Mouse (Mus musculus): ENCODE results near the gene C130032M10Rik. TPM values are rescaled to one million over a fixed set of nuclear protein-coding genes. Genes with fewer than 3 reads are reported as not detected.

C130032M10Rik gene
- total and polyA plus RNA-seq, 3 experiments, result not detected

GRCm38 (mm10) chr9:114556276-114556855 lies 40.9 kb downstream of the C130032M10Rik start:
- no peaks in the 10 kb centered on the region for H3K79me2 ChIP-seq (replicated peaks; ENCODE audit: control insufficient read depth, insufficient read depth, low read length)
- WGBS, result 62% methylated on average over 10 of the region's 10 CpGs
- no peak overlapping the region for H3K9ac ChIP-seq (ENCODE audit: low read depth, low read length)
- DNase-seq, result no peak
- no peaks in the 10 kb centered on the region for H3K36me3 ChIP-seq (ENCODE audit: control insufficient read depth, insufficient read depth, low read length)
- intact Hi-C loops (cut with DNase I), result no loop called here
- no peak overlapping the region for H3K27ac ChIP-seq
- H3K27me3 ChIP-seq (ENCODE audit: control insufficient read depth, insufficient read depth, low read length), result peaks cover 9% of the 10 kb centered on the region
- TF ChIP-seq POLR2A (IDR thresholded peaks at IDR 0.05; ENCODE audit: insufficient read depth, low read depth, low read length), result no peak
- no peak for TF ChIP-seq EP300 (IDR thresholded peaks at IDR 0.05; ENCODE audit: insufficient read depth, low read depth, low read length)
- no peak for TF ChIP-seq CTCF (IDR thresholded peaks at IDR 0.05)
- H3K4me1 ChIP-seq (ENCODE audit: control insufficient read depth, insufficient read depth, low read length), result no peaks in the 10 kb centered on the region
- H3K4me3 ChIP-seq, result no peak overlapping the region

- Histone ChIP-seq H3K27me3 (ENCODE audit: control insufficient read depth, insufficient read depth, low read length) (peaks cover 11% of the 10 kb centered on the region), H3K79me2 (replicated peaks; ENCODE audit: control insufficient read depth, insufficient read depth, low read length) (no peaks in the 10 kb centered on the region), H3K4me3 (no peak overlapping the region), H3K9ac (ENCODE audit: low read depth, low read length) (no peak overlapping the region), H3K27ac (no peak overlapping the region), H3K36me3 (ENCODE audit: control insufficient read depth, insufficient read depth, low read length) (no peaks in the 10 kb centered on the region), H3K4me1 (ENCODE audit: control insufficient read depth, insufficient read depth, low read length) (no peaks in the 10 kb centered on the region)
- intact Hi-C loops (cut with DNase I), result no loop called here
- no peak for DNase-seq
- WGBS, result 42% methylated on average over 7 of the region's 7 CpGs
- TF ChIP-seq POLR2A (IDR thresholded peaks at IDR 0.05; ENCODE audit: insufficient read depth, low read depth, low read length), result no peak
- TF ChIP-seq CTCF (IDR thresholded peaks at IDR 0.05), result no peak
- TF ChIP-seq EP300 (IDR thresholded peaks at IDR 0.05; ENCODE audit: insufficient read depth, low read depth, low read length), result no peak
Measured at GRCm38 (mm10) chr9:114557086-114557485, 41.6 kb downstream of the C130032M10Rik start.

- TF ChIP-seq EP300 (IDR thresholded peaks at IDR 0.05; ENCODE audit: insufficient read depth, low read depth, low read length), result no peak
- no peak for TF ChIP-seq POLR2A (IDR thresholded peaks at IDR 0.05; ENCODE audit: insufficient read depth, low read depth, low read length)
- no peak for TF ChIP-seq CTCF (IDR thresholded peaks at IDR 0.05)
- Histone ChIP-seq H3K4me3 (no peak overlapping the region), H3K36me3 (ENCODE audit: control insufficient read depth, insufficient read depth, low read length) (no peaks in the 10 kb centered on the region), H3K27me3 (ENCODE audit: control insufficient read depth, insufficient read depth, low read length) (peaks cover 28% of the 10 kb centered on the region), H3K79me2 (replicated peaks; ENCODE audit: control insufficient read depth, insufficient read depth, low read length) (no peaks in the 10 kb centered on the region), H3K27ac (no peak overlapping the region), H3K9ac (ENCODE audit: low read depth, low read length) (no peak overlapping the region), H3K4me1 (ENCODE audit: control insufficient read depth, insufficient read depth, low read length) (no peaks in the 10 kb centered on the region)
- intact Hi-C loops (cut with DNase I), result no loop called here
- DNase-seq, result no peak
- 40% methylated on average over 7 of the region's 7 CpGs for WGBS
Measured at GRCm38 (mm10) chr9:114560141-114560540, 44.6 kb downstream of the C130032M10Rik start.

GRCm38 (mm10) chr9:114560771-114561670 lies 45.5 kb downstream of the C130032M10Rik start:
- no peak overlapping the region for H3K27ac ChIP-seq
- no peak overlapping the region for H3K9ac ChIP-seq (ENCODE audit: low read depth, low read length)
- no peaks in the 10 kb centered on the region for H3K36me3 ChIP-seq (ENCODE audit: control insufficient read depth, insufficient read depth, low read length)
- 9% methylated on average over 36 of the region's 36 CpGs for WGBS
- DNase-seq, result no peak
- intact Hi-C loops (cut with DNase I), result no loop called here
- H3K79me2 ChIP-seq (replicated peaks; ENCODE audit: control insufficient read depth, insufficient read depth, low read length), result no peaks in the 10 kb centered on the region
- no peaks in the 10 kb centered on the region for H3K4me1 ChIP-seq (ENCODE audit: control insufficient read depth, insufficient read depth, low read length)
- H3K27me3 ChIP-seq (ENCODE audit: control insufficient read depth, insufficient read depth, low read length), result peaks cover 28% of the 10 kb centered on the region
- no peak for TF ChIP-seq EP300 (IDR thresholded peaks at IDR 0.05; ENCODE audit: insufficient read depth, low read depth, low read length)
- TF ChIP-seq CTCF (IDR thresholded peaks at IDR 0.05), result no peak
- TF ChIP-seq POLR2A (IDR thresholded peaks at IDR 0.05; ENCODE audit: insufficient read depth, low read depth, low read length), result no peak
- no peak overlapping the region for H3K4me3 ChIP-seq

GRCm38 (mm10) chr9:114561671-114561971 lies 46.1 kb downstream of the C130032M10Rik start:
- Histone ChIP-seq H3K79me2 (replicated peaks; ENCODE audit: control insufficient read depth, insufficient read depth, low read length) (no peaks in the 10 kb centered on the region), H3K36me3 (ENCODE audit: control insufficient read depth, insufficient read depth, low read length) (no peaks in the 10 kb centered on the region), H3K27ac (no peak overlapping the region), H3K4me1 (ENCODE audit: control insufficient read depth, insufficient read depth, low read length) (no peaks in the 10 kb centered on the region), H3K9ac (ENCODE audit: low read depth, low read length) (no peak overlapping the region), H3K27me3 (ENCODE audit: control insufficient read depth, insufficient read depth, low read length) (peaks cover 28% of the 10 kb centered on the region), H3K4me3 (no peak overlapping the region)
- intact Hi-C loops (cut with DNase I), result no loop called here
- TF ChIP-seq EP300 (IDR thresholded peaks at IDR 0.05; ENCODE audit: insufficient read depth, low read depth, low read length), result no peak
- TF ChIP-seq CTCF (IDR thresholded peaks at IDR 0.05), result no peak
- no peak for TF ChIP-seq POLR2A (IDR thresholded peaks at IDR 0.05; ENCODE audit: insufficient read depth, low read depth, low read length)
- WGBS, result 10% methylated on average over 12 of the region's 12 CpGs
- DNase-seq, result no peak
